Mouse (Mus musculus): ENCODE measurements around the gene Ptger3. TPM values are rescaled to one million over a fixed set of nuclear protein-coding genes. Genes with fewer than 3 reads are reported as not detected.

Gene Ptger3
- polyA plus RNA-seq, 1 experiment from 2014 or later: 5.2 TPM

- ATAC-seq (ENCODE audit: low read depth) (no peak), DNase-seq (no peak)
- H3K4me2 ChIP-seq: no peak overlapping the region
- no peaks in the 10 kb centered on the region for H3K36me3 ChIP-seq
- no peaks in the 10 kb centered on the region for H3K27me3 ChIP-seq
- H3K4me3 ChIP-seq (replicated peaks): no peak overlapping the region
- no peaks in the 10 kb centered on the region for H3K9me3 ChIP-seq (replicated peaks)
- no peaks in the 10 kb centered on the region for H3K4me1 ChIP-seq (replicated peaks)
- H3K27ac ChIP-seq: no peak overlapping the region
- no peak overlapping the region for H3K9ac ChIP-seq
- 65% methylated on average over 7 of the region's 7 CpGs for WGBS (ENCODE audit: insufficient replicate concordance)
Observed at GRCm38 (mm10) chr3:157597837-157598379, 31.2 kb downstream of the Ptger3 start.

GRCm38 (mm10) chr3:157604684-157605410 is 38.2 kb downstream of the Ptger3 start:
- no peak for ATAC-seq (ENCODE audit: low read depth)
- Histone ChIP-seq H3K4me2 (no peak overlapping the region), H3K4me1 (replicated peaks) (no peaks in the 10 kb centered on the region), H3K9me3 (replicated peaks) (no peaks in the 10 kb centered on the region), H3K27me3 (no peaks in the 10 kb centered on the region), H3K4me3 (replicated peaks) (no peak overlapping the region), H3K9ac (no peak overlapping the region), H3K27ac (no peak overlapping the region), H3K36me3 (no peaks in the 10 kb centered on the region)
- no peak for DNase-seq
- WGBS (ENCODE audit: insufficient replicate concordance): 74% methylated on average over 6 of the region's 6 CpGs

- Histone ChIP-seq H3K4me1 (replicated peaks) (no peaks in the 10 kb centered on the region), H3K27me3 (no peaks in the 10 kb centered on the region), H3K27ac (no peak overlapping the region), H3K9ac (no peak overlapping the region), H3K36me3 (no peaks in the 10 kb centered on the region), H3K4me2 (no peak overlapping the region), H3K4me3 (replicated peaks) (no peak overlapping the region), H3K9me3 (replicated peaks) (no peaks in the 10 kb centered on the region)
- no peak for DNase-seq
- ATAC-seq (ENCODE audit: low read depth): no peak
Observed at GRCm38 (mm10) chr3:157605411-157605740, 38.7 kb downstream of the Ptger3 start.

GRCm38 (mm10) chr3:157613542-157613941 is 46.9 kb downstream of the Ptger3 start:
- Histone ChIP-seq H3K27ac (no peak overlapping the region), H3K4me3 (replicated peaks) (no peak overlapping the region), H3K4me2 (no peak overlapping the region), H3K4me1 (replicated peaks) (no peaks in the 10 kb centered on the region), H3K9ac (no peak overlapping the region), H3K9me3 (replicated peaks) (no peaks in the 10 kb centered on the region), H3K27me3 (no peaks in the 10 kb centered on the region), H3K36me3 (no peaks in the 10 kb centered on the region)
- ATAC-seq (ENCODE audit: low read depth) (no peak), DNase-seq (no peak)
- 24% methylated on average over 1 of the region's 1 CpGs for WGBS (ENCODE audit: insufficient replicate concordance)

- no peaks in the 10 kb centered on the region for H3K27me3 ChIP-seq
- no peaks in the 10 kb centered on the region for H3K36me3 ChIP-seq
- no peak overlapping the region for H3K9ac ChIP-seq
- H3K4me2 ChIP-seq: no peak overlapping the region
- H3K4me1 ChIP-seq (replicated peaks): no peaks in the 10 kb centered on the region
- no peak overlapping the region for H3K4me3 ChIP-seq (replicated peaks)
- H3K27ac ChIP-seq: no peak overlapping the region
- peak; percentile 51; the same call in 1 of the 2 replicates for ATAC-seq (ENCODE audit: low read depth)
- H3K9me3 ChIP-seq (replicated peaks): no peaks in the 10 kb centered on the region
- no peak for DNase-seq
Observed at GRCm38 (mm10) chr3:157616949-157617348, 50.3 kb downstream of the Ptger3 start.

- 21% methylated on average over 3 of the region's 3 CpGs for WGBS (ENCODE audit: insufficient replicate concordance)
- Histone ChIP-seq H3K4me1 (replicated peaks) (peaks cover 12% of the 10 kb centered on the region), H3K4me2 (no peak overlapping the region), H3K9ac (no peak overlapping the region), H3K9me3 (replicated peaks) (no peaks in the 10 kb centered on the region), H3K36me3 (no peaks in the 10 kb centered on the region), H3K27ac (no peak overlapping the region), H3K4me3 (replicated peaks) (no peak overlapping the region), H3K27me3 (no peaks in the 10 kb centered on the region)
- ATAC-seq (ENCODE audit: low read depth) (no peak), DNase-seq (no peak)
Observed at GRCm38 (mm10) chr3:157627407-157627806, 60.7 kb downstream of the Ptger3 start.

- Histone ChIP-seq H3K27me3 (no peaks in the 10 kb centered on the region), H3K27ac (no peak overlapping the region), H3K36me3 (no peaks in the 10 kb centered on the region), H3K4me3 (replicated peaks) (no peak overlapping the region), H3K9ac (no peak overlapping the region), H3K9me3 (replicated peaks) (no peaks in the 10 kb centered on the region), H3K4me1 (replicated peaks) (peaks cover 17% of the 10 kb centered on the region), H3K4me2 (no peak overlapping the region)
- ATAC-seq (ENCODE audit: low read depth) (peak; percentile 69), DNase-seq (no peak)
- WGBS (ENCODE audit: insufficient replicate concordance): 2% methylated on average over 5 of the region's 5 CpGs
Observed at GRCm38 (mm10) chr3:157630671-157631070, 64.0 kb downstream of the Ptger3 start.

GRCm38 (mm10) chr3:157631383-157631782 is 64.7 kb downstream of the Ptger3 start:
- Histone ChIP-seq H3K9ac (no peak overlapping the region), H3K36me3 (no peaks in the 10 kb centered on the region), H3K4me3 (replicated peaks) (no peak overlapping the region), H3K4me1 (replicated peaks) (peaks cover 24% of the 10 kb centered on the region), H3K4me2 (no peak overlapping the region), H3K27me3 (no peaks in the 10 kb centered on the region), H3K27ac (no peak overlapping the region), H3K9me3 (replicated peaks) (no peaks in the 10 kb centered on the region)
- ATAC-seq (ENCODE audit: low read depth) (peak; percentile 43), DNase-seq (no peak)
- 13% methylated on average over 2 of the region's 2 CpGs for WGBS (ENCODE audit: insufficient replicate concordance)

GRCm38 (mm10) chr3:157634431-157634830 is 67.7 kb downstream of the Ptger3 start:
- H3K36me3 ChIP-seq: no peaks in the 10 kb centered on the region
- DNase-seq: no peak
- no peaks in the 10 kb centered on the region for H3K27me3 ChIP-seq
- ATAC-seq (ENCODE audit: low read depth): no peak
- no peak overlapping the region for H3K27ac ChIP-seq
- no peaks in the 10 kb centered on the region for H3K9me3 ChIP-seq (replicated peaks)
- no peak overlapping the region for H3K4me3 ChIP-seq (replicated peaks)
- H3K9ac ChIP-seq: no peak overlapping the region
- WGBS (ENCODE audit: insufficient replicate concordance): 41% methylated on average over 3 of the region's 3 CpGs
- H3K4me2 ChIP-seq: no peak overlapping the region
- H3K4me1 ChIP-seq (replicated peaks): peaks cover 41% of the 10 kb centered on the region

GRCm38 (mm10) chr3:157635713-157636112 is 69.0 kb downstream of the Ptger3 start:
- Histone ChIP-seq H3K9ac (no peak overlapping the region), H3K36me3 (no peaks in the 10 kb centered on the region), H3K4me3 (replicated peaks) (no peak overlapping the region), H3K9me3 (replicated peaks) (no peaks in the 10 kb centered on the region), H3K4me1 (replicated peaks) (peaks cover 37% of the 10 kb centered on the region), H3K27ac (no peak overlapping the region), H3K27me3 (no peaks in the 10 kb centered on the region), H3K4me2 (no peak overlapping the region)
- DNase-seq: no peak
- no peak for ATAC-seq (ENCODE audit: low read depth)
- 56% methylated on average over 4 of the region's 4 CpGs for WGBS (ENCODE audit: insufficient replicate concordance)

GRCm38 (mm10) chr3:157636887-157637286 is 70.2 kb downstream of the Ptger3 start:
- no peaks in the 10 kb centered on the region for H3K27me3 ChIP-seq
- H3K4me2 ChIP-seq: peak overlapping the region; percentile 23
- no peaks in the 10 kb centered on the region for H3K9me3 ChIP-seq (replicated peaks)
- peak; percentile 35 for DNase-seq
- H3K9ac ChIP-seq: no peak overlapping the region
- H3K36me3 ChIP-seq: no peaks in the 10 kb centered on the region
- peak overlapping the region; percentile 74 for H3K27ac ChIP-seq
- peak; percentile 92 for ATAC-seq (ENCODE audit: low read depth)
- no peak overlapping the region for H3K4me3 ChIP-seq (replicated peaks)
- H3K4me1 ChIP-seq (replicated peaks): peaks cover 34% of the 10 kb centered on the region

- H3K27me3 ChIP-seq: no peaks in the 10 kb centered on the region
- peak overlapping the region; percentile 23 for H3K4me2 ChIP-seq
- 32% methylated on average over 2 of the region's 2 CpGs for WGBS (ENCODE audit: insufficient replicate concordance)
- H3K4me3 ChIP-seq (replicated peaks): no peak overlapping the region
- H3K9ac ChIP-seq: no peak overlapping the region
- H3K36me3 ChIP-seq: no peaks in the 10 kb centered on the region
- no peak for ATAC-seq (ENCODE audit: low read depth)
- no peak for DNase-seq
- H3K9me3 ChIP-seq (replicated peaks): no peaks in the 10 kb centered on the region
- peaks cover 34% of the 10 kb centered on the region for H3K4me1 ChIP-seq (replicated peaks)
- peak overlapping the region; percentile 74 for H3K27ac ChIP-seq
Observed at GRCm38 (mm10) chr3:157637341-157637740, 70.6 kb downstream of the Ptger3 start.
